Mouse (Mus musculus): Measurements from ENCODE around the gene Usp4. TPM values are rescaled to one million over a fixed set of nuclear protein-coding genes. Genes with fewer than 3 reads are reported as not detected.
"Not testable (repeated sequence)": the region's sequence is repeated elsewhere in the genome, so short reads cannot be mapped to it uniquely, and the experiment has no call there.

The Usp4 gene
- 122 and 124 TPM in 2 replicates for polyA plus RNA-seq (2016; fragmentation: Nextera tagmentation; extraction: Ambion mirVana)

DNA sequence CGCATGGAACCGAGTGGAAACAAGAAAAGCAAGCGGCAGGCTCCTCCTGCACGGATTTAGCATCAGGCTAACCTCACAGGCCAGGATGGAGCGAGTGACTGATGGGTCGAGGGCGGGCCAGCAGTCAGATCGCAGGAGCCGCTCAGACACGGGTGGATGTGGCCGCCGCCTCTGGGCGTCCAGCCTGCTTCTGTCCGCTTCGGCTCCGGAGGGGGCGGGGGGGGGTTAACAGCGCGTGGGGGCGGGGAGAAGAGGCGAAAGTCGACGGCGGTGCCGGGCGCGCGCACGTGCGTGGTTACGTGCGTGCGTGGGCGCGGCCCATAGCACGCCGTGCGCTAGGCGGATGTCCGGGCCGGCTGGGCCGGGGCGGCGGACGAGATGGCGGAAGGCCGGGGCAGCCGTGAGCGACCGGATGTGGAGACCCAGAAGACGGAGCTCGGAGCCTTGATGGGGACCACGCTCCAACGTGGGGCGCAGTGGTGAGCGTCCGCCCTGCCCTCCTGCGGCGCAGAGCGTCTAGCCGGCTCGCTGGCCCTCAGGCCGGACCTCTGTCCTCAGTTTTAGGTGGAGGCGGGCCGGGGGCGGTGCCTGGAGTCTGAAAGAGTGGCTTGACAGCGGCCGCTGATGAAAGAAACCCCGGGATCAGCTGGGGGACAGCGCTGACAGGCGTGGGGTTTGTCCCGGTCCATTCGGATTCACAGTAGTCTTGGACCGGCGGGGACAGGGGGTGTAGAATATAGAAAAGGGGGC lies at the start of gene Usp4:
TSS of gene Usp4 (plus strand) at position 314 of the 750 bp plus-strand sequence.
- Histone ChIP-seq H3K4me2 (replicated peaks) (peak within 1 kb of the TSS; percentile 80), H3K4me1 (peaks cover 9% of the 10 kb centered on the region), H3K9ac (peak within 1 kb of the TSS; percentile 80), H3K36me3 (peaks cover 27% of the 10 kb centered on the region), H3K4me3 (peak within 1 kb of the TSS; percentile 81), H3K9me3 (no peaks in the 10 kb centered on the region), H3K27me3 (no peaks in the 10 kb centered on the region), H3K27ac (peak within 1 kb of the TSS; percentile 96)
- WGBS, result 1% methylated on average over 75 of the region's 75 CpGs
- ATAC-seq (ENCODE audit: insufficient number of reproducible peaks, insufficient read depth, low FRiP score, low TSS enrichment), result peak; percentile 93

- Histone ChIP-seq H3K9me3 (no peaks in the 10 kb centered on the region), H3K4me2 (replicated peaks) (no peak overlapping the region), H3K36me3 (peaks cover 22% of the 10 kb centered on the region), H3K27ac (no peak overlapping the region), H3K4me1 (peaks cover 12% of the 10 kb centered on the region), H3K4me3 (no peak overlapping the region), H3K27me3 (no peaks in the 10 kb centered on the region), H3K9ac (no peak overlapping the region)
- 83% methylated on average over 3 of the region's 3 CpGs for whole genome bisulfite sequencing
- ATAC-seq (ENCODE audit: insufficient number of reproducible peaks, insufficient read depth, low FRiP score, low TSS enrichment), result no peak
These were observed 45.8 kb upstream of the Usp4 start for GRCm38 (mm10) chr9:108301853-108302252.

- no peak for ATAC-seq (ENCODE audit: insufficient number of reproducible peaks, insufficient read depth, low FRiP score, low TSS enrichment)
- H3K27ac ChIP-seq, result no peak overlapping the region
These were observed 42.9 kb upstream of the Usp4 start for GRCm38 (mm10) chr9:108304716-108305115.

GRCm38 (mm10) chr9:108305170-108305569 lies 42.5 kb upstream of the Usp4 start:
- Histone ChIP-seq H3K4me1 (peaks cover 29% of the 10 kb centered on the region), H3K9ac (peak overlapping the region; percentile 77), H3K9me3 (no peaks in the 10 kb centered on the region), H3K36me3 (peaks cover 22% of the 10 kb centered on the region), H3K4me2 (replicated peaks) (peak overlapping the region; percentile 89), H3K27ac (0 out of 2 replicates have a peak overlapping the region, but pooled peaks have one; percentile 100), H3K27me3 (no peaks in the 10 kb centered on the region), H3K4me3 (peak overlapping the region; percentile 92)
- WGBS, result 7% methylated on average over 1 of the region's 1 CpGs
- ATAC-seq (ENCODE audit: insufficient number of reproducible peaks, insufficient read depth, low FRiP score, low TSS enrichment), result no peak

More at GRCm38 (mm10) chr9:108304716-108305115, 42.9 kb upstream of the Usp4 start:
- Histone ChIP-seq H3K4me3 (peak overlapping the region; percentile 92), H3K4me2 (replicated peaks) (peak overlapping the region; percentile 89), H3K9me3 (no peaks in the 10 kb centered on the region), H3K4me1 (peaks cover 27% of the 10 kb centered on the region), H3K9ac (no peak overlapping the region), H3K36me3 (peaks cover 22% of the 10 kb centered on the region), H3K27me3 (no peaks in the 10 kb centered on the region)
- 83% methylated on average over 4 of the region's 4 CpGs for WGBS

- H3K9me3 ChIP-seq, result no peaks in the 10 kb centered on the region
- H3K4me3 ChIP-seq, result peak within 1 kb of the TSS; percentile 92
- ATAC-seq (ENCODE audit: insufficient number of reproducible peaks, insufficient read depth, low FRiP score, low TSS enrichment), result peak; percentile 97
- peak within 1 kb of the TSS; percentile 89 for H3K4me2 ChIP-seq (replicated peaks)
- peak within 1 kb of the TSS; percentile 96 for H3K9ac ChIP-seq
- peak within 1 kb of the TSS; percentile 100 for H3K27ac ChIP-seq
- peaks cover 21% of the 10 kb centered on the region for H3K36me3 ChIP-seq
- H3K27me3 ChIP-seq, result no peaks in the 10 kb centered on the region
- under 1% methylated on average over 80 of the region's 81 CpGs for WGBS
- peaks cover 29% of the 10 kb centered on the region for H3K4me1 ChIP-seq
These were observed 41.8 kb upstream of the Usp4 start, which contains the start of the genes Rhoa and Tcta for GRCm38 (mm10) chr9:108305629-108306520. Gene Rhoa, plus strand, starts transcription at chr9:108306129. Gene Tcta, minus strand, starts transcription at chr9:108306160.

DNA sequence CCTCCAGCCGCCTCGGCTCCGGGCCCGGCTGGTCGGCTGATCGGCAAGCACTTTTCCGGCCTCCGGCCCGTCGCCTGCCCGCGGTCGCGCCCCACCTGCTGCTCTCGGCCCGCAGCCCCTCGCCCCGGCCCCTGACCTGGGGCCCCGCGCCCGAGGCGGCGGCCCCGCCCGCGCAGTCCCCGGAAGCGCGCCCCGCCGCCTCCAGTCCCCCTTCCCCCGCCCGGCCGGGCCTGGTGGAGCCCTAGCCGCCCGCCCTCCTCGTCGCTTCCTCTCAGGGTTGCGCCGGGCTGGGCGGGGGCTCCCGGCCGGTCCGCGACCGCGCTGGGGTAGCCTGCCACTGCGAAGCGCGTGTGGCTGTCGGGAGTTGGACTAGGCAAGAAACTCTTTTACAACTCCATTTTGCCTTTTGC lies 41.1 kb upstream of the Usp4 start:
- under 1% methylated on average over 49 of the region's 51 CpGs for WGBS
- H3K27ac ChIP-seq, result peak overlapping the region; percentile 100
- H3K36me3 ChIP-seq, result peaks cover 16% of the 10 kb centered on the region
- peak overlapping the region; percentile 89 for H3K4me2 ChIP-seq (replicated peaks)
- H3K4me3 ChIP-seq, result peak overlapping the region; percentile 92
- no peaks in the 10 kb centered on the region for H3K27me3 ChIP-seq
- peak; percentile 74 for ATAC-seq (ENCODE audit: insufficient number of reproducible peaks, insufficient read depth, low FRiP score, low TSS enrichment)
- no peaks in the 10 kb centered on the region for H3K9me3 ChIP-seq
- H3K9ac ChIP-seq, result peak overlapping the region; percentile 96
- H3K4me1 ChIP-seq, result peaks cover 29% of the 10 kb centered on the region

DNA sequence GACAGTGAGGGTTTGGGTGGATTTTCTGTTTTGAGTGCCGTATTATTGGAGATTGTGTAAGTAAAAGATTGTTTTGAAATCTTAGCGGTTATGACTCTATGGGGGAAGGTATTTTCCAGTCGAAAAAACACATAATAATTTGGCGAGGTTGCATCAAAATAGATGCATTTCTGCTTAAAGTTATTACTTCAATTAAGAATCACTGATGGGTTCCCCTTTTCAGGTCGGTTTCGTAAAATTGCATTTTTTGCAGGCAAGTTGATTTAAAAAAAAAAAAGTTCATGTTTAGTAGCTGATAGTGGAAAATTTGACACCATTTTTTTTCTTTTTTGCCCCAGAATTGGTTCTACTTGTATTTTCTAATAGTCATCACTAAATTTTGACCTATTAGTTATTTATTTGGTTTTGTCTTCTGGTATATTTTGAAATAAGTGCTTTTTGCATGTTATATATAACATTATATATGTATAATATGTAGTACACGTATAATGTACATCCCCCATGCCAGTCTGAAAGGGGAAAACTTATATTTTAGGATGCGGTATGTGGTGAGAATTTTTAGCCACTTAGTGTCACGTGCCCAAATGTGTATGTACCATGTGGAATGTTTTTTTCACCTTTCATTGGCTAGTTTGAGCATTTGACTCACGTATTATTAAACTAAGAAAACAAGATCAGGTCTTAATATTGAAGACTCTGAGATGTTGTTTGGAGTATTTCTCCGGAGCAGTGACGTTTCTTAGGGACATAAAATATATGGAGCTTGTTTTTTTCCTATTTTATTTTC lies 40.4 kb upstream of the Usp4 start:
- WGBS, result 19% methylated on average over 12 of the region's 12 CpGs
- Histone ChIP-seq H3K27me3 (no peaks in the 10 kb centered on the region), H3K27ac (peak overlapping the region; percentile 100), H3K4me3 (peak overlapping the region; percentile 92), H3K4me2 (replicated peaks) (peak overlapping the region; percentile 89), H3K36me3 (peaks cover 13% of the 10 kb centered on the region), H3K9me3 (no peaks in the 10 kb centered on the region), H3K9ac (peak overlapping the region; percentile 96), H3K4me1 (peaks cover 29% of the 10 kb centered on the region)
- no peak for ATAC-seq (ENCODE audit: insufficient number of reproducible peaks, insufficient read depth, low FRiP score, low TSS enrichment)

DNA sequence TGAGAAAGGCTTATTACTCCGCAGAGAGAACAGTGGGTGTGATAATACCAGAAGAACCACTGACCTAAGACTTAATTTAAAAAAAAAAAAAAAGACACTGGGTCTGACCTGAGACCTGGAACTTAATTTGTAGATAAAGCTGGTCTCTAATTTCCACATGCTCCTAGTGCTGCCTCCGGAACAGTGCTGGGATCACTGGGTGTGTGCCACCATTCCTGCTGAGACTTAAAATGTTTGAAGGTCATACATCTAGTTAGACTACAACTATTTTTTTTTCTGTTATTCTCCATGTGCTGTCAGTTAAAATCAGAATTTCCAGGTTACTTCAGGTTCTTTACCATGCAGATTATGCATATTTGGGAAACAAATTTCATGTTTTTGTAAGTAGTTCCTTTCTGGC lies 39.5 kb upstream of the Usp4 start:
- 67% methylated on average over 2 of the region's 2 CpGs for WGBS
- Histone ChIP-seq H3K27ac (no peak overlapping the region), H3K4me2 (replicated peaks) (peak overlapping the region; percentile 89), H3K36me3 (0 out of 2 replicates have a peak, but pooled peaks cover 4% of the 10 kb centered on the region), H3K4me1 (peaks cover 29% of the 10 kb centered on the region), H3K4me3 (peak overlapping the region; percentile 92), H3K9me3 (no peaks in the 10 kb centered on the region), H3K27me3 (no peaks in the 10 kb centered on the region), H3K9ac (peak overlapping the region; percentile 31)
- no peak for ATAC-seq (ENCODE audit: insufficient number of reproducible peaks, insufficient read depth, low FRiP score, low TSS enrichment)

DNA sequence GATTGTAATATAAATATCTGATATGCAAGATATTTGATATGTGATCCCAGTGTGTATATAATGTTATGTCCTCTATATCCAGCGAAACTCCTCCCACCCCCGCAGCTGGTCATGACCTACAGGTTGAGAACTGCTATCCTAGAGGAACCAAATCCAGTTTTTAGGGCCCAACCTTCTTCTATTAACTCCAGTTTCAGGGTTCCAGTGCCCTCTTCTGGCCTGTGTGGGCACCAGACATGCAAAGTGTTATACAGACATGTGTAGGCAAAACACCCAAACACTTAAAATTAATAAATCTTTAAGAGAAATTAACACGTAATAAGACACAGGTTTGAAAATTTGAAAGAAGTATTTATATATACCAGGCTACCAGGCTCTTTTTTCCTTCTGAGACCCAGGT lies 30.1 kb upstream of the Usp4 start:
- Histone ChIP-seq H3K4me3 (no peak overlapping the region), H3K9ac (no peak overlapping the region), H3K36me3 (peaks cover 11% of the 10 kb centered on the region), H3K27ac (no peak overlapping the region), H3K9me3 (no peaks in the 10 kb centered on the region), H3K27me3 (no peaks in the 10 kb centered on the region), H3K4me1 (no peaks in the 10 kb centered on the region), H3K4me2 (replicated peaks) (no peak overlapping the region)
- ATAC-seq (ENCODE audit: insufficient number of reproducible peaks, insufficient read depth, low FRiP score, low TSS enrichment), result no peak
- WGBS, result 94% methylated on average over 3 of the region's 3 CpGs

DNA sequence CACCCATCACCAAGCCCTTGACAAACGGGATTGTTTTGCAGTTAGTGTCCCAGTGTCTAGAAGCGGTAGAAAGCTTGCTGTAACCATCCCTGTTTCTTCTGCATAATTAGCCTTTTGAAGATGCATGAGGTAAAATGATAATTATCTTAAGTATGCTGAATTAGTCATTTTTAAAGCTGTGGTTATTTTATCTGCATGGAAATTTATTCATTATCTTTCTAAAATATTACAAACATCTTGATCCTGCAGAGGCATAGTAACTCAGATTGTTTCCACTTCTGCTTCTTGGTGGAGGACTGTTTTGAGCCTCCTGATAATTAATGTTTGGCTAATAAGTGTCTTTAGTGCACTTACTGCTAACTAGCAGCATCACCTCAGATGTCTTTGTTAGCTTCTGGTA lies 29.2 kb upstream of the Usp4 start:
- ATAC-seq (ENCODE audit: insufficient number of reproducible peaks, insufficient read depth, low FRiP score, low TSS enrichment), result no peak
- WGBS, result 85% methylated on average over 2 of the region's 2 CpGs
- H3K27me3 ChIP-seq, result no peaks in the 10 kb centered on the region
- no peak overlapping the region for H3K27ac ChIP-seq
- H3K4me1 ChIP-seq, result no peaks in the 10 kb centered on the region
- no peak overlapping the region for H3K4me2 ChIP-seq (replicated peaks)
- H3K4me3 ChIP-seq, result no peak overlapping the region
- no peak overlapping the region for H3K9ac ChIP-seq
- H3K36me3 ChIP-seq, result peaks cover 11% of the 10 kb centered on the region
- no peaks in the 10 kb centered on the region for H3K9me3 ChIP-seq

DNA sequence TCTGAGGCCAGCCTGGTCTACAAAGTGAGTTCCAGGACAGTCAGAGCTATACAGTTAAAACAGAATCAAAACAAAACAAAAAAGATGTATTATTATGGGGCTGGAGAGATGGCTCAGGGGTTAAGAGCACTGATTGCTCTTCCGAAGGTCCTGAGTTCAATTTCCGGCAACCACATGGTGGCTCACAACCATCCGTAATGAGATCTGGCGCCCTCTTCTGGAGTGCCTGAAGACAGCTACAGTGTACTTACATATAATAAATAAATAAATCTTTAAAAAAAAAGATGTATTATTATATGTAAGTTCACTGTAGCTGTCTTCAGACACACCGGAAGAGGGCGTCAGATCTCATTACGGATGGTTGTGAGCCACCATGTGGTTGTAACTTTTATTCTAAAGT lies 25.6 kb upstream of the Usp4 start:
- WGBS, result 80% methylated on average over 7 of the region's 7 CpGs
- H3K9me3 ChIP-seq; H3K36me3 ChIP-seq; H3K27ac ChIP-seq; H3K27me3 ChIP-seq; H3K4me2 ChIP-seq (replicated peaks); H3K9ac ChIP-seq; H3K4me1 ChIP-seq; H3K4me3 ChIP-seq; ATAC-seq (ENCODE audit: insufficient number of reproducible peaks, insufficient read depth, low FRiP score, low TSS enrichment): not testable (repeated sequence)

All from embryonic facial prominence, embryonic 12.5 days (tissue).